Mouse (Mus musculus): ENCODE measurements around the gene Traf3ip2. TPM values are rescaled to one million over a fixed set of nuclear protein-coding genes. Genes with fewer than 3 reads are reported as not detected.

Traf3ip2 gene
- total RNA-seq, 1 experiment from 2014 or later = 33.3 TPM

Other genes with a start within 250 kb of the Traf3ip2 start
- gene Fyn, start 244.1 kb upstream of the Traf3ip2 start, total RNA-seq (2017) = 44.9 and 56.6 TPM in 2 replicates
- 36.4 and 37.3 TPM in 2 replicates for gene Rev3l, start 119.2 kb downstream of the Traf3ip2 start, total RNA-seq (2017)